Mouse (Mus musculus) liver, embryonic 14.5 days (tissue): Measurements from ENCODE around the gene Mmp9.

ENCODE experiments used
- CTCF ChIP-seq: IDR thresholded peaks from 2 replicates; pipeline ENCODE4 v1.5.1; 2016; ENCODE audit warnings: antibody characterized with exemption, low read depth, control low read depth
- EP300 ChIP-seq: IDR thresholded peaks from 2 replicates; pipeline ENCODE4 v1.6.1; 2016; ENCODE audit warnings: antibody characterized with exemption, low read depth

- TF ChIP-seq CTCF (peak; percentile 47), EP300 (no peak)
These were observed 17.2 kb downstream of the Mmp9 start for GRCm38 (mm10) chr2:164957548-164958315.
